Mouse (Mus musculus): ENCODE results near the gene Tnfrsf13b. TPM values are rescaled to one million over a fixed set of nuclear protein-coding genes. Genes with fewer than 3 reads are reported as not detected.
A peak's percentile ranks its signal among the peaks of the same experiment; 100 is the strongest.

The Tnfrsf13b gene
- total and polyA plus RNA-seq, 3 experiments = 260 to 356 (median 338) TPM

DNA sequence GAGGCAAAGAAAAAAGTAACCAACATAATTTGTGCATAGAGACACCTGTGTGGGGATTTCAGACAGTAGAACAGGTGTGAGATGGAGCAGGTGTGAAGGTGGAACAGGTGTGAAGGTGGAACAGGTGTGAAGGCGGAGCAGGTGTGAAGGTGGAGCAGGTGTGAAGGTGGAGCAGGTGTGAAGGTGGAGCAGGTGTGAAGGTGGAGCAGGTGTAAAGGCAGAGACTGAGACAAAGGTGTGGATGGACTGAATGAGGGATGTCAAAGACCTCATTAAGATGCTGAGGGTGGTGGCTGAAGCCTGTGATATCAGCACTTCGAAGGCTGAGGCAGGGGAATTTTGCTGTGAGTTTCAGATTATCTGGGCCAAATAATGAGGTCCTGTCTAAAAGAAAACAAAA is 44.9 kb upstream of the Tnfrsf13b start:
- in situ Hi-C loops (cut with MboI; ENCODE audit: low pct_ligation_motif_present, low pct_unique_long_range_greater_than_20kb, low sequenced_read_pairs) = no loop called here
- peaks cover 38% of the 10 kb centered on the region for H3K27me3 ChIP-seq (replicated peaks)

DNA sequence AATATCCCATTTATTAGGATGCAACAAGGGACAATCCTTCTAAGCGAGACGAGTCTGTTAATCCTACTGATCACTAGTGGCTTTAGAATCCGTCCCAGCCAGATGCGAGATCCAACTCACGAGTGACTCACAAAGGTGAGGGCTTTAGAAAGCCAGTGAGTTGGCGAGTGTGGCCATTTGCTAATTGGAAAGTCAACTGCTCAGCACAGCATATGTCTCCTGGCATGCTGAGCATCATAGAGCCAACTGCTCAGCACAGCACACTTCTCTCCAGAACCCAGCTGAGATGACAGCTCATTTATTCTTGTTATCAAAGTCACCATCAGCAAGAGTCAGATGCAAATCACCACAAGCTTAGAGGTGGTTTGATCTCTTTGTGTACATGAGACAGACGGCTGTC is 36.4 kb upstream of the Tnfrsf13b start:
- peaks cover 7 to 14% of the 10 kb centered on the region in 2 experiments for H3K4me1 ChIP-seq (ENCODE audit: control insufficient read depth in 1 of 2, insufficient read depth in 2 of 2)
- peaks cover 3% of the 10 kb centered on the region for H3K27me3 ChIP-seq (replicated peaks)
- H3K9ac ChIP-seq (ENCODE audit: insufficient read depth, low read depth) = no peak overlapping the region
- peaks cover 6% of the 10 kb centered on the region for H3K9me3 ChIP-seq (replicated peaks; ENCODE audit: low read length)
- TF ChIP-seq POLR2A (IDR thresholded peaks at IDR 0.05; ENCODE audit: low read depth, low read length) (no peak), E2F4 (IDR thresholded peaks at IDR 0.05; ENCODE audit: insufficient replicate concordance, low read depth, low read length) (no peak), EP300 (IDR thresholded peaks at IDR 0.05; ENCODE audit: low read length) (no peak)
- H3K36me3 ChIP-seq (replicated peaks in 1 of 2; ENCODE audit: control insufficient read depth in 1 of 2, insufficient read depth in 1 of 2, low read length in 1 of 2) = no peaks in the 10 kb centered on the region
- no peak for DNase-seq (ENCODE audit: extremely low read depth)
- in situ Hi-C loops (cut with MboI; ENCODE audit: low pct_ligation_motif_present, low pct_unique_long_range_greater_than_20kb, low sequenced_read_pairs) (no loop called here), dilution Hi-C loops (cut with MboI; ENCODE audit: extremely low pct_ligation_motif_present, extremely low pct_unique_long_range_greater_than_20kb, low sequenced_read_pairs) (no loop called here)
- no peak overlapping the region for H3K4me3 ChIP-seq (replicated peaks in 1 of 3; ENCODE audit: low read depth in 2 of 3, low read length in 2 of 3, poor library complexity in 1 of 3)
- no peaks in the 10 kb centered on the region for H3K79me2 ChIP-seq (replicated peaks; ENCODE audit: control insufficient read depth, extremely low read depth, insufficient read depth, poor library complexity, severe bottlenecking)
- H3K27ac ChIP-seq (ENCODE audit: insufficient read depth, low read depth) = no peak overlapping the region
- no peak overlapping the region for H3K4me2 ChIP-seq (ENCODE audit: insufficient read depth, low read depth, poor library complexity, severe bottlenecking)

More for the DNA sequence above, 44.9 kb upstream of the Tnfrsf13b start:
- no peak for DNase-seq (ENCODE audit: extremely low read depth)
- no peak overlapping the region for H3K4me3 ChIP-seq (replicated peaks in 1 of 3; ENCODE audit: low read depth in 2 of 3, low read length in 2 of 3, poor library complexity in 1 of 3)
- dilution Hi-C loops (cut with MboI; ENCODE audit: extremely low pct_ligation_motif_present, extremely low pct_unique_long_range_greater_than_20kb, low sequenced_read_pairs) = no loop called here
- no peak overlapping the region for H3K27ac ChIP-seq (ENCODE audit: insufficient read depth, low read depth)
- TF ChIP-seq HCFC1 (IDR thresholded peaks at IDR 0.05; ENCODE audit: low read depth, low read length) (no peak), MAX (IDR thresholded peaks at IDR 0.05; ENCODE audit: low read length) (no peak), ZNF384 (IDR thresholded peaks at IDR 0.05; ENCODE audit: low read depth, low read length) (no peak), POLR2AphosphoS2 (IDR thresholded peaks at IDR 0.05; ENCODE audit: low read depth, low read length) (no peak), ZC3H11A (IDR thresholded peaks at IDR 0.05; ENCODE audit: low read depth, low read length) (no peak), TCF12 (IDR thresholded peaks at IDR 0.05; ENCODE audit: low read depth, low read length) (no peak), IRF4 (IDR thresholded peaks at IDR 0.05; ENCODE audit: low read depth, low read length) (no peak), JUND (conservative IDR thresholded peaks at IDR 0.05; ENCODE audit: low read depth, low read length) (no peak), MYC (IDR thresholded peaks at IDR 0.05; ENCODE audit: low read depth, low read length) (no peak), MAZ (IDR thresholded peaks at IDR 0.05; ENCODE audit: low read depth, low read length) (no peak), JUN (IDR thresholded peaks at IDR 0.05; ENCODE audit: insufficient read depth, low read depth, low read length) (no peak)
- peaks cover 15% of the 10 kb centered on the region for H3K9me3 ChIP-seq (replicated peaks; ENCODE audit: low read length)
- H3K9ac ChIP-seq (ENCODE audit: insufficient read depth, low read depth) = no peak overlapping the region
- H3K36me3 ChIP-seq (replicated peaks in 1 of 2; ENCODE audit: control insufficient read depth in 1 of 2, insufficient read depth in 1 of 2, low read length in 1 of 2) = no peaks in the 10 kb centered on the region
- no peaks in the 10 kb centered on the region for H3K79me2 ChIP-seq (replicated peaks; ENCODE audit: control insufficient read depth, extremely low read depth, insufficient read depth, poor library complexity, severe bottlenecking)
- no peak overlapping the region for H3K4me2 ChIP-seq (ENCODE audit: insufficient read depth, low read depth, poor library complexity, severe bottlenecking)
- H3K4me1 ChIP-seq (ENCODE audit: control insufficient read depth in 1 of 2, insufficient read depth in 2 of 2) = no peaks in the 10 kb centered on the region

DNA sequence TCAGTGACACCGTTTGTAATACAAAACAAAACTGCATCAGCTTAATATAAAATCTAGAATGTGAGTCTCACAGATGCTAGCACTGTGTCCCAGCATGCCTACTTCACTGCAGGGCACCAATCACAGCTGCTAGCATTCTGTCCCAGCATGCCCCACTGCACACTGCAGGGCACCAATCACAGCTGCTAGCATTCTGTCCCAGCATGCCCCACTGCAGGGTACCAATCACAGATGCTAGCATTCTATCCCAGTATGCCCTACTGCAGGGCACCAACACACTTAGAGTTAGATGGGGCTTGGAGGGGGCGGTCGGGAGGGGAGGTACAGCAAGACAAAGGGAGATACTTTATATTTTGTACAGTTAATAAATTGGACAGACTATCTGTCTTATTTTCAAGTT is 35.4 kb upstream of the Tnfrsf13b start:
- 0 out of 2 replicates have a peak, but pooled peaks have one; percentile 18 for TF ChIP-seq MYC (IDR thresholded peaks at IDR 0.05; ENCODE audit: low read depth, low read length)
- no peak for TF ChIP-seq EP300 (IDR thresholded peaks at IDR 0.05; ENCODE audit: low read length)
- no peak for TF ChIP-seq SMC3 (IDR thresholded peaks at IDR 0.05; ENCODE audit: low read depth, low read length)
- peak; percentile 64 for TF ChIP-seq HCFC1 (IDR thresholded peaks at IDR 0.05; ENCODE audit: low read depth, low read length)
- no peak for TF ChIP-seq MAZ (IDR thresholded peaks at IDR 0.05; ENCODE audit: low read depth, low read length)
- peak; percentile 36; the same call in 1 of the 2 replicates for TF ChIP-seq POLR2A (IDR thresholded peaks at IDR 0.05; ENCODE audit: low read depth, low read length)
- DNase-seq (ENCODE audit: extremely low read depth) = no peak
- dilution Hi-C loops (cut with MboI; ENCODE audit: extremely low pct_ligation_motif_present, extremely low pct_unique_long_range_greater_than_20kb, low sequenced_read_pairs) = no loop called here
- Histone ChIP-seq H3K9me3 (replicated peaks; ENCODE audit: low read length) (peaks cover 11% of the 10 kb centered on the region), H3K36me3 (replicated peaks in 1 of 2; ENCODE audit: control insufficient read depth in 1 of 2, insufficient read depth in 1 of 2, low read length in 1 of 2) (no peaks in the 10 kb centered on the region), H3K4me3 (replicated peaks in 1 of 3; ENCODE audit: low read depth in 2 of 3, low read length in 2 of 3, poor library complexity in 1 of 3) (no peak overlapping the region), H3K79me2 (replicated peaks; ENCODE audit: control insufficient read depth, extremely low read depth, insufficient read depth, poor library complexity, severe bottlenecking) (no peaks in the 10 kb centered on the region), H3K27ac (ENCODE audit: insufficient read depth, low read depth) (no peak overlapping the region), H3K27me3 (replicated peaks) (peaks cover 3% of the 10 kb centered on the region), H3K9ac (ENCODE audit: insufficient read depth, low read depth) (no peak overlapping the region), H3K4me2 (ENCODE audit: insufficient read depth, low read depth, poor library complexity, severe bottlenecking) (no peak overlapping the region), H3K4me1 (ENCODE audit: control insufficient read depth in 1 of 2, insufficient read depth in 2 of 2) (peaks cover 7 to 14% of the 10 kb centered on the region in 2 experiments)
- in situ Hi-C loops (cut with MboI; ENCODE audit: low pct_ligation_motif_present, low pct_unique_long_range_greater_than_20kb, low sequenced_read_pairs) = no loop called here
